Comparison of ENCODE assay signal across 8 mouse cellular contexts in the genomic region with DNA sequence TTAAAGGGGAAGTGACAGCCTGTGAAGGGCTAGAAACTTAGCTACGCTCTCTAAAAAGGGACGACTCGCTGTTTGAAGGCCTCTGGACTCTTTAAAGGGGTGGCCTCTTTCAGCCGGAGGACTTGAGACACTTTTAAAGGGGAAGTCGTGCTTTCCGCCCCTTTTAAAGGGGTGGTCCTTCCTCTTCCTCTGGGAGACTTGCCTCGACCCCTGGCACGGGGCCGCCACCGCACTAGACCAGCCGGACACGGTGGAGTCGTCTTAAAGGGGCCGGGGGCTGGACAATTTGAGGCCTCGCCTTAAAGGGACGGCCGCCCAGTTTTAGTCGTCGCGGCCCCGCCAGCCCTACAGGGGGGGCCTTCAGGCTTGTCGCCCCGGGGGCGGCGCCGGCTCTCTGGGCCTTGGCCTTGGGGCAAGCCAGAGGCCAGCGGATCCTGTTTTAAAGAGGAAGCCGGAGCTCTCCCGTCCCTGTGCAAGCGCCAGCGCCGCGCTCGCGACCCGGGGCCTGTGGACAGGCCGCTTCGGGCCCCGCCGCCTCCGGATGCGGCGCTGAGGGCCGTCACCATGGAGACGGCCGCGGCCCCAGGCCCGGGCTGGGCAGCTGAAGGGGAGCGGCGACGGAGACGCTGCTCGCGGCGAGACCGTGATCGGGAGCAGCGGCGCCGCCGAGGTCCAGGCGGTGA. TPM values are rescaled to one million over a fixed set of nuclear protein-coding genes. Genes with fewer than 3 reads are reported as not detected.
DNase-seq lines count a peak whose midpoint lies in the region; ATAC-seq and TF ChIP-seq lines count a peak whose summit lies in the region.

A gene (plus strand): TSS at position 565 of the 683 bp plus-strand sequence.

- H3K36me3 ChIP-seq in forebrain, postnatal 0 days (ENCODE audit: insufficient read depth): peaks cover 48% of the 10 kb centered on the region

- H3K4me1 ChIP-seq in forebrain, postnatal 0 days (ENCODE audit: insufficient read depth): peaks cover 12% of the 10 kb centered on the region

- peak; percentile 73 for ATAC-seq in forebrain, postnatal 0 days
- ATAC-seq in neutrophil, adult 5-6 weeks (ENCODE audit: extremely low read depth, insufficient number of reproducible peaks, low FRiP score, poor library complexity, severe bottlenecking): peak; percentile 28

- H3K27me3 ChIP-seq in forebrain, postnatal 0 days (ENCODE audit: insufficient read depth, low read length): no peaks in the 10 kb centered on the region

- intact Hi-C loops in heart, postnatal 36 days (cut with DNase I): loop anchor here (10.0 kb wide), 1 partner anchor 454 kb away; a partner anchor contains a TSS

- H3K9ac ChIP-seq in forebrain, postnatal 0 days: peak within 1 kb of the TSS; percentile 95

- under 1% methylated on average over 61 of the region's 62 CpGs for WGBS in forebrain, postnatal 0 days

- peak within 1 kb of the TSS; percentile 97 for H3K4me3 ChIP-seq in forebrain, postnatal 0 days (ENCODE audit: low read depth, low read length)

- H3K9me3 ChIP-seq in forebrain, postnatal 0 days (ENCODE audit: low read length): no peaks in the 10 kb centered on the region

- DNase-seq in MEL-GATA-1-ER (ENCODE audit: extremely low read depth, low read depth): peak; percentile 93
- peak; percentile 93 for DNase-seq in cerebellum, adult 8-10 months
- no peak for DNase-seq in forebrain, postnatal 0 days
- DNase-seq in heart, postnatal 36 days: peak; percentile 96
- DNase-seq in layer of hippocampus, adult 18-20 months (ENCODE audit: low spot score in 2 of 2): peak; percentile 88 to 95
- DNase-seq in lung, adult 18-20 months: peak; percentile 98
- DNase-seq in thymus, postnatal 14 days: peak; percentile 86

- peak within 1 kb of the TSS; percentile 91 for H3K4me2 ChIP-seq in forebrain, postnatal 0 days (ENCODE audit: low read depth)

- H3K27ac ChIP-seq in forebrain, postnatal 0 days (ENCODE audit: low read depth, low read length): peak within 1 kb of the TSS; percentile 97

- TF ChIP-seq CTCF in forebrain, postnatal 0 days (IDR thresholded peaks at IDR 0.05; ENCODE audit: low read depth): no peak

RNA-seq across cellular contexts. Expression of the gene that starts here (rescaled TPM):
- total RNA-seq in forebrain, postnatal 0 days (2014; rRNA removed): 23.7 and 31.9 TPM in 2 replicates
- polyA plus RNA-seq in forebrain, postnatal 0 days (2015; fragmentation: Nextera tagmentation; extraction: Ambion mirVana): 6.6 and 10.6 TPM in 2 replicates
- total RNA-seq in heart, postnatal 36 days (2021): 10 to 100 TPM; 32.2 to 35.0 TPM
- 10 to 100 TPM; 55.7 to 58.5 TPM for total RNA-seq in layer of hippocampus, adult 18-20 months (2021)
- total RNA-seq in neutrophil, adult 5-6 weeks (2017): 92.1 and 93.0 TPM in 2 replicates
